Mouse (Mus musculus) frontal cortex, adult 2 months (tissue): ENCODE measurements around the gene Odc1. TPM values are rescaled to one million over a fixed set of nuclear protein-coding genes. Genes with fewer than 3 reads are reported as not detected.
A peak's percentile ranks its signal among the peaks of the same experiment; 100 is the strongest.

Experiments used
- DNase-seq, 2 experiments: peaks; one replicate each; pipeline ENCODE4 v3.0.0; 2022; ENCODE audit warnings: low spot score in 1 of 2; ENCODE audit errors: extremely low spot score in 1 of 2
- polyA plus RNA-seq: library from polyadenylated mRNA; depleted of rRNA; stranded (reverse); fragments of >200 nt; gene quantifications from 2 replicates; pipeline ENCODE4 v1.2.3, GENCODE M21; 2012; rRNA removed

The Odc1 gene
- polyA plus RNA-seq, 1 experiment, result 87.5 TPM

DNA sequence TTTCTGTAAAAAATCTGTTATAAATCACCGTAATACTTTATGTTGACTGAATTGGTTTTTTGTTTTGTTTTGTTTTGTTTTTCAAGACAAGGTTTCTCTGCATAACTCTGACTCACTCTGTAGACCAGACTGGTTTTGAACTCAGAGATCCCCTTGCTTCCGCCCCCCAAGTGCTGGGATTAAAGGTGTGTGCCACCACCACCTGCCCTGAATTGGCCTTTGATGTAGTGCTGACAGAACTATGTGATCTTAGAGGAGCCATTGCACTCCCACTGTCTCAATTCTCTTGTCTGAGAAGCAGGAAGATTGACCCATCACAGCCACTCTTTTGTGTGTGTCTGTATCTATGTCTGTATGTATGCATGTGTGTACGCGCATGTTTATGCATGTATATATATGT, 37.8 kb downstream of the Odc1 start:
- DNase-seq, result no peak

DNA sequence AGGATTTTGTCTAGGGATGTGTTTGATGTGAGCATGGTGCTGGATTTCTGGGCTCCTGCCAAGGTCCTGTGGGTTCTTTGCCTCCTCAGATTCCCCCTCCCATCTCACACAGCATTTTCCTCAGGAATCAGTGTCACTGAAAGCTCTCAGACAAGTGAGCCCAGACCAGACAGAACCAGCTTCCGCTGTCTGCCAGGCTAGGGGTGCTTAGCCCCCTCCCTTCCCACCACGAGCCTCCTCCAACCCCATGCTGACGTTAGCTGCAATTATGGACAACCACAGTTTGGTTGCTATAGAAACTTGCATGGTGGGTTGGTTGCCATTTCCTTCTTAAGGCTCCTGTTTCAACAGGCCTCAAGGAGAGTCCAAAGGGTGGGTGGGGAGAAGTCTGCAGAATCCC, 39.3 kb downstream of the Odc1 start:
- peak in 1 of 2 experiments; percentile 20 for DNase-seq

DNA sequence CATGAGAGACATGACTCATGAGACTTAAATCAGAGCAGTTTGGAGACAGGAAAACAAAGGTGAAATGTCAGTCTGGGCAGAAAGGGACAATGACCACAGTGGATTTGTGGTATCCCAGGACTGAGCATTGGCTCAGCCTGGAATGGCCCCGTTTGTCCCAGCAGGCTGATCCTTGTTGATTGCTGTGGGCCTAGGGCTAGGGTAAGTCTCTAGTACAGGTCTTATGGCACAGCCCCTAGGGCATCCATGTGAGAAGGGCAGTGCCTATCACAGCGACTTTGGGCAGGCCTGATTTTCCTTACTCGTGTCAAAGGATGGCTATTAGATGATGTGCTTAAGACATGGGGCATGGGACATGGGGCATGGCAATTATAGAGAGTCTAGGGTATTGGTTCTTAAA, 41.4 kb downstream of the Odc1 start:
- no peak for DNase-seq

DNA sequence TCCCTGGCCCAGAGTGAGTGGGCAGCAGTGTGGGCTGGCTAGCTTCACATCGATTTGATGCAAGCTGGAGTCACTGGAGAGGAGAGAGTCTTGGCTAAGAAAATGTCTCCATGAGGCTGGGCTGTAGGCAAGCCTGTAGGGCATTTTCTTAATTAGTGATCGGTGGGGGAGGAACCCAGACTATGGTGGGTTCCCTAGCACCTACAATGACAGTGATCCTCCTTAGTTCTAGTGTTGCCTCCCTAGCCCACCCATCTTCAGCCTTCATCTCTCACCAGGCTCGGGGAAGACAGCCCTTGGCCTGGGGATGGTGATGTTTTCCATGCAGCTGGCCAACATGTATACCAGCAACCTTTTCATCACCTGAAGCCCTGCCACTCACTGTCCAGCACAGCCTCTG, 43.8 kb downstream of the Odc1 start:
- peak in 1 of 2 experiments; percentile 14 for DNase-seq

DNA sequence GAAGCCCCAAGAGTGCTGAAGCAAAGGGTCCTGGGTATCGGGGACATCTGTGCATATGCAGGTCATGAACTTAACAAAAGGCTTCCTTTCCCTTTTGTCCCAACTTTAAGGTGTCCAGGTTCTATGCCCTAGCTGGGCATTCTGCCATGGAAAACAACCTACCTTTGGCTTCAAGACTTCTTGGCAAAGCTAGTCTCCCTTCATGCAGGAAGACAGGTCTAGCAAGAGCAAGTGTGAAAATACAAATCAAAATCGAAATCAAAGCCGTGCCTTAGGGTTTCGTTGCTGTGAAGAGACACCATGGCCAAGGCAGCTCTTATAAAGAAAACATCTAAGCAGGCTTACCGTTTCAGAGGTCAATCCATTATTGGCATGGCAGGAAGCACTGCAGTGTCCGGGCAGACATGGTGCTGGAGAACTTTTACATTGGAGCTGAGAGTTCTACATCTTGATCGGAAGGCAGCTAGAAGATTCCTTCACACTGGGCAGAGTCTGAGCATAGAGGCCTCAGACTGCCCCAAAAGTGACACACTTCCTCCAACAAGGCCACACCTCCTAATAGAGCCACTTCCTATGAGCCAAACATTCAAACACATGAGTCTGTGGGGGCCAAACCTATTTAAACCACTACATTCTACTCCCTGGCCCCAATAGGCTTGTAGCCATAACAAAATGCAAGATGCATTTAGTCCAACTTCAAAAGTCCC, 44.5 kb downstream of the Odc1 start:
- DNase-seq, result no peak

DNA sequence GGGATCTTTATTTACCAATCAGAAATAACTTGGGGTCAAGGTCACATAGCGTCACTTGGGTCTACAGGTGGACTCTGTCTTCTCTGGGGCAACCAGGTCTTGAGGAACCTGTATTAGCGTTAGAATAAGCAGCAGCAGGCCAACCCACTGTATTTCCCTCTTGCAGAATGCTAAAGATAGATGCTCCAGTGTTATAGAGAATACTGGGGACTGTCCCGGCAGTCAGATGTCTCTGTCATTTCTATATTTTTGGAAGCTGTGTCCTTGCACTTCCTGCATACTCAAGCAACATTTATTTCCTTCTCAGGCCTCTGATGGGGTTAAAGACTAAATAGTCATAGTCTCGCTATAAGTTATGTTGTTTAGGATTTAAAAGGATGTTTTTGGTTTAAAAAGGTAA, 46.7 kb downstream of the Odc1 start:
- DNase-seq, result no peak

DNA sequence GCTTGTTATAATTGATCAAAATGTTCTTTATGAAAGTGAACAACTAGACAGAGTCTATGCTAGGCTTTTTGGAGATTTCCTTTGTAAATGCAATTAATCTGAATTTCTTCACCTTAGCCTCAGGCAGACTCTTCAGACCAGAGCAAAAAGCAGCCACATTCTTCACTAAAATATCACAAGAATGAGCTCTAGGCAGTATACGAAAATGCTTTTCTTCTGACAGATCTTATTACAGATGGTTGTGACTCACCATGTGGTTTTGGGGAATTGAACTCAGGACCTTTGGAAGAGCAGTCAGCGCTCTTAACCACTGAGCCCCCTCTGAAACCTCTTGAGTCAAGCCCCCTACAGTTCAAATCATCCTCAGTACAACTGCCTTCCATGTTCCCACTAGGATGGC, 49.4 kb downstream of the Odc1 start:
- no peak for DNase-seq

DNA sequence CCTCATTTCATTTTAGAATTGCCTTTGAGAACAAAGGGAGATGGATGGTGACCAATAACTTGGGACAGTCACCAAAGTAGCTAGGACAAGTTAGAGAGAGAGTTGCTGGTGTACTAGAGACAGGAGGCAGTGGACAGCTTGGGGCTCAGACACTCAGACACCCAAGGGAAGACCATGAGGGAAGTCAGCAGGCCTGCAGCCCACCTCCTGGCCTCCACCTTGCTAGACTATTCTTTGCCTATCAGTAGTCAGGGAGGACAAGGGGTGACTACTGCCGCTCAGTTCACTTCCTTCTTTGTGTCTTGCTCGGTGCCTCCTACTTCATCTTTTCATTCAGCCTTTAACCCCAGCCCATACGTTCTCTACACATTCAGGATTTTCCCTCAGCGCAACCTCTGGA, 50.1 kb downstream of the Odc1 start:
- no peak for DNase-seq

DNA sequence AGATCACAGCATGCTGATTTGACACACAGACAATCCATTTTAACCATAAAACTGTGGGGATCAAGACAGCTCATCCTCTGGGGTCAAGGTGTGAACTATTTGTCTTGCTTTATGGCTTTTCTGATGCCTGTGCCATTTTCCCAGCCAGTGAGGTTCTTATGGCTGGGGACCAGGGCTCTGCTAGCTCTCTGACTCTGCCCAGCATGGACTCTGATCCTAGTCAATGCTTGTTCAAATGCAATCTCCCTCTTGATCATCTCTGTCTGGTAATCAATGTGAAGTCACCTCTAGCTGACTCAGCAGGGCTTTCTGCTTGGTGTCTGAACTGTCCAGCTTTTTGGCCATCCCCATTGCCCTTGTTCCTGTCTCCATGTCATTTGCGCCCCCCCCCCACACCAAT, 50.6 kb downstream of the Odc1 start:
- no peak for DNase-seq

Other genes starting within 250 kb of the Odc1 start
- gene Atp6v1c2, start 215.4 kb upstream of the Odc1 start, polyA plus RNA-seq, result 1.2 and 2.9 TPM in 2 replicates
- gene Nol10, start 196.3 kb upstream of the Odc1 start, polyA plus RNA-seq, result 15.4 TPM in 2 replicates
- gene Hpcal1, start 146.1 kb downstream of the Odc1 start, polyA plus RNA-seq, result 56.7 and 80.5 TPM in 2 replicates